Mouse (Mus musculus) embryonic facial prominence, embryonic 11.5 days (tissue): ENCODE results near the gene Cadps. TPM values are rescaled to one million over a fixed set of nuclear protein-coding genes. Genes with fewer than 3 reads are reported as not detected.

ENCODE experiments used
- ATAC-seq: fragments of 200-750 bp; cut with Nextera tagmentation; replicated peaks from 2 replicates; pipeline ENCODE4 v1.8.0; 2017; ENCODE audit warnings: low read depth; ENCODE audit not compliant: insufficient number of reproducible peaks, low FRiP score, low TSS enrichment
- DNase-seq: peaks from one replicate; pipeline ENCODE4 v3.0.0-alpha.2; 2015; ENCODE audit warnings: low spot score
- H3K27ac ChIP-seq: fragments of 300-500 bp; sonication (generic); replicated peaks from 2 replicates; pipeline ENCODE4 v1.5.1; 2014; ENCODE audit warnings: mild to moderate bottlenecking, low read depth, low read length, control low read depth
- H3K27me3 ChIP-seq: fragments of 300-500 bp; sonication (generic); 2 replicates; pipeline ENCODE4 v1.6.1; 2014; ENCODE audit warnings: mild to moderate bottlenecking, low read length, moderate library complexity, mixed read lengths; ENCODE audit not compliant: control insufficient read depth, insufficient read depth
- H3K36me3 ChIP-seq: fragments of 300-500 bp; sonication (generic); replicated peaks from 2 replicates; pipeline ENCODE4 v1.6.1; 2014; ENCODE audit warnings: low read depth, mild to moderate bottlenecking, low read length, moderate library complexity, mixed read lengths; ENCODE audit not compliant: control insufficient read depth, insufficient read depth
- H3K4me1 ChIP-seq: fragments of 300-500 bp; sonication (generic); 2 replicates; pipeline ENCODE4 v1.6.1; 2014; ENCODE audit warnings: low read length, mixed read lengths; ENCODE audit not compliant: control insufficient read depth, insufficient read depth
- H3K4me2 ChIP-seq: fragments of 300-500 bp; sonication (generic); 2 replicates; pipeline ENCODE4 v1.6.1; 2014; ENCODE audit warnings: low read depth, mild to moderate bottlenecking, control low read depth, low read length, moderate library complexity
- H3K4me3 ChIP-seq: fragments of 300-500 bp; sonication (generic); 2 replicates; pipeline ENCODE4 v1.5.1; 2014; ENCODE audit warnings: low read depth, low read length, control low read depth
- H3K9ac ChIP-seq: fragments of 300-500 bp; sonication (generic); replicated peaks from 2 replicates; pipeline ENCODE4 v1.6.1; 2014; ENCODE audit warnings: mild to moderate bottlenecking, control low read depth, low read length
- H3K9me3 ChIP-seq: fragments of 300-500 bp; sonication (generic); replicated peaks from 2 replicates; pipeline ENCODE4 v1.6.1; 2016; ENCODE audit warnings: mild to moderate bottlenecking, low read length, inconsistent platforms, mixed read lengths; ENCODE audit not compliant: control insufficient read depth
- WGBS: fragments of 180-500 bp; shearing (Covaris S2); extraction: QIAGEN DNeasy Blood & Tissue Kit; methylation state at CpG from one replicate; pipeline ENCODE4 v1.1.7; 2014; 5-methylcytosine and 5-hydroxymethylcytosine counted together
- polyA plus RNA-seq: library from polyadenylated mRNA; unstranded; fragments of >200 nt; fragmentation: Nextera tagmentation; extraction: Ambion mirVana; gene quantifications from 2 replicates; pipeline ENCODE4 v1.2.1, GENCODE M21; 2014

The Cadps gene
- polyA plus RNA-seq, 1 experiment from 2014 or later, result 5.3 TPM

DNA sequence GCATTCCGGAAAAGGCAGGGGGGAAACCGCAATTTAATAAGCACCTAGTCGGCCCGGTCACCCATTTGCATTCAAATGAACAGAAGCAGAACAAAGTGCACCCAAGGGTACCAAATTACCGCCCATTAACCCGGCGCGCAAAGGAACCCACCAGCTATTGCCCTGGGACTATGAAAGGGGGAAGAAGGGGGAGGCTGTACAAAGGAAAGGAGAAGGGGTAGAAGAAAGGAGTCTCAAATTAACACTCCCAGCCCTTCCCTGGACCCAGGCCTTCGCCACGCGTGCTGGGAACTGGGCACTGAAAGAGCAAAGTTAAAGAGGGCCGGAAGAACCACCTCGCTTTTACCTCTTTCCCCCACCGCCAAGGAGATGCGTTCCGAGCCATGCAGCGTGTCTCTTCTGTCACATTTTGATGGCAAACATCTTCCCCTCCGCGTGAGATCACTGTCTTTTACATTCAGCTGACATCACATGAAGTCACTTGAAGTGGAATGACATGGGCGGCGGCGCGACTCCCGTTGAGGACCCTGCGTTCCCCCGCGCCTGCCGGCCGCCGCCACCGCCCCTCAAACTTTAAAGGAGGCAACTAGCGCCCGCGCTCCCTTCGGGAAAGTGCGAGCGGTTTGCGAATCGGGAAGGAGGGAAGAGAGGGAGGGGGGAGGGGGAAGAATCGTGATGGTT is 477.5 kb downstream of the Cadps start:
- ATAC-seq (no peak), DNase-seq (peak; percentile 29)
- peak overlapping the region; percentile 18 for H3K4me3 ChIP-seq
- H3K4me1 ChIP-seq, result 0 out of 2 replicates have a peak, but pooled peaks cover 6% of the 10 kb centered on the region
- WGBS, result 0% methylated on average over 39 of the region's 40 CpGs
- no peak overlapping the region for H3K27ac ChIP-seq
- H3K4me2 ChIP-seq, result no peak overlapping the region
- H3K9me3 ChIP-seq, result no peaks in the 10 kb centered on the region
- no peaks in the 10 kb centered on the region for H3K36me3 ChIP-seq
- peaks cover 81% of the 10 kb centered on the region for H3K27me3 ChIP-seq
- no peak overlapping the region for H3K9ac ChIP-seq

DNA sequence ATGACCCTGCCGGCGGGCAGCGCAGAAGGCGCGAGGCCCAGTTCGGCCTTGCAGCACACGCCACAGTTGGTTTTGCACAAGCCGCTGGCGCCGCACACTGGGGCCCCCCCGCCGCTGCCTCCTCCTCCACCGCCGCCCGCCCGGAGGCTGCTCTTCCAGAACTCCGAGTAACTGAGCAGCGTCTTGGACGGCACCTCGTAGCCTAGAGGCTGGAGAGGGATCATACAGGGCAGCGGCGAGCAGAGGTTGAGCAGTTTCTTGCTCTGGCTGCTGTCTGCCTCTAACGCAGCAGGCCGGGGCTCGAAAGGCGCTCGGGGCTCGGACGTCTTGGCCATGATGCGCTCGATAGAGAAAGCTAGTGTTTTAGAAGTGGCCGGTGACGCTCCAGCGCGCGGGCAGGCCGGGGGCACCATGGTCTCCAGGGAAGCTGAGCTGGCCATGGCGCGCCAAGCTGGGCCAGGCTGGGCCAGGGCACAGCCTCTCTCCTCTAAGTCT is 478.1 kb downstream of the Cadps start:
- Histone ChIP-seq H3K4me1 (0 out of 2 replicates have a peak, but pooled peaks cover 6% of the 10 kb centered on the region), H3K27ac (no peak overlapping the region), H3K9me3 (no peaks in the 10 kb centered on the region), H3K4me2 (peak overlapping the region; percentile 21; the same call in 1 of the 2 replicates), H3K27me3 (peaks cover 84% of the 10 kb centered on the region), H3K36me3 (no peaks in the 10 kb centered on the region), H3K4me3 (peak overlapping the region; percentile 18), H3K9ac (peak overlapping the region; percentile 28; the same call in 1 of the 2 replicates)
- peak; percentile 42 for DNase-seq
- no peak for ATAC-seq
- under 1% methylated on average over 39 of the region's 39 CpGs for WGBS

DNA sequence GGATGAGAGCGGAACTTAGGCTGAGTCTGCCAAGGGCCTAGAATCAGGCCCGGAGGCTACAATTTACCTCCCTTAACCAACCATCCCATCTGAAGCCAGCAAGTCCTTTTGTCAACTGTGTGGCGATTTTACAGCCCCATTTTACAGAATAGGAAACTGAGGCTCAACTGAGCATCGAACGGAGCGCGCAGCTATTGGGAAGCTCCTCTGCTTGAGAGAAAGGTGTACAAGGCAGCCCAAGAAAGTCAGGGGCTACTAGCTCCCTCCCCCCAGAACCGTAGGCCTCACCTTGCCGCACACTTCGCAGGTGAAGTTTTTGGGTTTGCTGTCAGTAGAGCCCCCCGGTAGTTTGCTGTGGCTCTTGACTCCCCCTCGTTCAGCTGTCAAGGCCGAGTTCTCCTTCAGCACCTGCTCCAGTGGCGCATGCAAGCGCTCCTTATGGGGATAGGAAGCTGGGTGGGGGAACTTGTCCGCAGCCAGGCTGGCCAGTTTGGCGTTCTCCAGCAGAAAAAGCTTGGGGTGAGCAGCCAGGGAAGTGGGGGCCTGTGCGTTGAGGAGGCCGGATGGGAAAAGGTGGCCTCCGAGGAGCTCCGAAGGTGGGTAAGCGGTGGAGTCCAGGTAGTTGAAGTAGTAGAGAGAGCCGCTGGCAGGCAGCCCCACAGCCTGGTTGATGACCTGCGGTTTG is 478.7 kb downstream of the Cadps start:
- H3K9ac ChIP-seq, result peak overlapping the region; percentile 28; the same call in 1 of the 2 replicates
- H3K4me3 ChIP-seq, result peak overlapping the region; percentile 21
- no peak overlapping the region for H3K27ac ChIP-seq
- 2% methylated on average over 24 of the region's 24 CpGs for WGBS
- no peak for ATAC-seq
- peaks cover 85% of the 10 kb centered on the region for H3K27me3 ChIP-seq
- peak overlapping the region; percentile 21; the same call in 1 of the 2 replicates for H3K4me2 ChIP-seq
- H3K36me3 ChIP-seq, result no peaks in the 10 kb centered on the region
- no peaks in the 10 kb centered on the region for H3K9me3 ChIP-seq
- no peak for DNase-seq
- H3K4me1 ChIP-seq, result 0 out of 2 replicates have a peak, but pooled peaks cover 6% of the 10 kb centered on the region

DNA sequence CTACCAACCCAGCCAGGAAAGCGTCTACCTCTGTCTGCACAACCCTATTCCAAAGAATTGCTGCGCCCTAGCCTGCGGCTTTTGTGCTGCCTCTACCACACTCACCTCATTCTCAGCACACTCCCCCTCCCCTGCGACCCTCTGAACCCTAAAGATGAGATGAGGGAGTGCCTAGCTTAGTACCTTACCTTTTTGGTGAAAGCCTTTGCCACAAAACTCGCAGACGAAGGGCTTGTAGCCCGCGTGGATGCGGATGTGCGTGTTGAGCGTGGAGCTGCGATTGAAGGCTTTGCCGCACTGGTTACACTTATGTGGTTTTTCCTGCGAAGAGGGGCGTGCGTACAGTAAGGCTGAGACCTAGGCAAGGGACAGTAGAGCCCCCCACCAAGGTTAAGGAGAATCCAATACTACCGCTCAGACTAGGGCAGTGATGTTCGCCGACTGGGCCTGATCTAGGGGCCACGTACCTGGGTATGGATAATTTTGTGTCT is 479.4 kb downstream of the Cadps start:
- no peak overlapping the region; the same call in 1 of the 2 replicates for H3K9ac ChIP-seq
- ATAC-seq, result no peak
- H3K9me3 ChIP-seq, result no peaks in the 10 kb centered on the region
- WGBS, result 2% methylated on average over 20 of the region's 20 CpGs
- peaks cover 79% of the 10 kb centered on the region for H3K27me3 ChIP-seq
- H3K4me1 ChIP-seq, result 0 out of 2 replicates have a peak, but pooled peaks cover 6% of the 10 kb centered on the region
- peak overlapping the region; percentile 16; the same call in 1 of the 2 replicates for H3K4me2 ChIP-seq
- H3K27ac ChIP-seq, result no peak overlapping the region
- peak; percentile 48 for DNase-seq
- no peaks in the 10 kb centered on the region for H3K36me3 ChIP-seq
- H3K4me3 ChIP-seq, result peak overlapping the region; percentile 21

DNA sequence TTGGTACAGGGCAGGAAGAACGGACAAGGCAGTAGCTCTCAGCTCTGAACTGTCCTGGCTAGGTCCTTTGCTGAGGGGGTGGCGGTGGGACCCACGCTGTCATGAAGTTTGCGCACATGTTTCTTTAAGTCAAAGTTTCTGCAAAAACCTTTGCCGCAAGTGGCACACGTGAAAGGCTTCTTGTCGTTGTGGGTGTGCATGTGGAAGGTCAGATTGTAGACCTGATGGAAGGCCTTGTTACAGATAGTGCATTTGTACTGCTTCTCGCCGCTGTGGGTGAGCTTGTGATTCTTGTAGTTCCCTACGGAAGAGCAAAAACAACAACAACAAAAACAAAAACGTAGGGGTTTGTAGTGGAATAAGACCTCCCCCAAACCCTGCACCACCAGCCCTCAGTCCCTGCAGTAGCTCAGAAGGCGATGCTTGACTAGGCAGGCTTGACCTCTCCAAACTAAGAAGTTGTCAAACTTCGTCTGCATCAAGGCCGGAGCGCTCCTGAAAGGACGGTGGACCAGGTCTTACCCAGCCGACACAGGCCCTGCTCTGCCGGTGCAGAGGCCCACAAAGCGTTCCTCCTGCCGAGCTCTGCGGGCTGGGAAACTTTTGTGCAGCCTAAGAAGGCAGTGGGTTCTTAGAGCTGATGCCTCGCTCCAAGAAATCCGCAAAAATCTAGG is 480.3 kb downstream of the Cadps start:
- WGBS, result 1% methylated on average over 23 of the region's 23 CpGs
- no peaks in the 10 kb centered on the region for H3K36me3 ChIP-seq
- H3K27ac ChIP-seq, result no peak overlapping the region
- peaks cover 78% of the 10 kb centered on the region for H3K27me3 ChIP-seq
- H3K9me3 ChIP-seq, result no peaks in the 10 kb centered on the region
- H3K4me1 ChIP-seq, result peaks cover 6% of the 10 kb centered on the region; the same call in 1 of the 2 replicates
- peak; percentile 36 for DNase-seq
- no peak for ATAC-seq
- no peak overlapping the region for H3K4me2 ChIP-seq
- H3K9ac ChIP-seq, result no peak overlapping the region; the same call in 1 of the 2 replicates
- no peak overlapping the region for H3K4me3 ChIP-seq

DNA sequence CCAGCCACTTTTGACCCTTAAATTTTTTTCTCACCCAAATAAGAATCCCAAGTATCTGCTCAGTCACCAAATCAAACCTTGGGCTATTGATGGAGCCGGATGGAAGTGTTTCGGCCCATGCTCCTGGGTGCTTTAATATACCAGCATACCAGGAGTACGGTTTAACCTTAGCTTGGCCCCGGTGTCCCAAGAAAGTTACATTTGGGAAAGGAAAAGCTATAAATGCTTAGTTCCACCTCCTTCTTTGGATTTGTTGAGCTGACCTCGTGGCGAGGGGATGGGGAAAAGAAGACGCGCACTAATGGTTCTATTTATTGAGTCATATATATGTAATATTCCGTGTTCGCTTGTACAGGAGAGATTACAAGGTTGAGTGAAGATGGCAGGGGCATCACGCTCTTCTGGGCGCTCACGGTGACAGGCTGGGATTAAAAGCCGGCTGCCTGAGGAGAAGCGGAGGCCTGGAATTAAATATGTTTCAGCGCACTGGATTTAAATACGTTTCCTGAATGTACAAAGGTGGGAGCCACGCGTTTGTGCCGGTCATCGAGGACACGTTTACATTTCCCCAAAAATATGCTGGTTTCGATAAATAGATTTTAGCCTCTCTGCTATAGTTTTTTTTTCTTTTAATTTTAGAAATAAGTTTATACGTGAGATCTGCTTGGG is 481.0 kb downstream of the Cadps start:
- H3K9ac ChIP-seq, result no peak overlapping the region
- H3K36me3 ChIP-seq, result no peaks in the 10 kb centered on the region
- ATAC-seq, result no peak
- 2% methylated on average over 24 of the region's 24 CpGs for WGBS
- no peak overlapping the region for H3K27ac ChIP-seq
- no peak for DNase-seq
- H3K4me3 ChIP-seq, result no peak overlapping the region
- H3K27me3 ChIP-seq, result peaks cover 80% of the 10 kb centered on the region
- H3K9me3 ChIP-seq, result no peaks in the 10 kb centered on the region
- peaks cover 6% of the 10 kb centered on the region; the same call in 1 of the 2 replicates for H3K4me1 ChIP-seq
- H3K4me2 ChIP-seq, result no peak overlapping the region

DNA sequence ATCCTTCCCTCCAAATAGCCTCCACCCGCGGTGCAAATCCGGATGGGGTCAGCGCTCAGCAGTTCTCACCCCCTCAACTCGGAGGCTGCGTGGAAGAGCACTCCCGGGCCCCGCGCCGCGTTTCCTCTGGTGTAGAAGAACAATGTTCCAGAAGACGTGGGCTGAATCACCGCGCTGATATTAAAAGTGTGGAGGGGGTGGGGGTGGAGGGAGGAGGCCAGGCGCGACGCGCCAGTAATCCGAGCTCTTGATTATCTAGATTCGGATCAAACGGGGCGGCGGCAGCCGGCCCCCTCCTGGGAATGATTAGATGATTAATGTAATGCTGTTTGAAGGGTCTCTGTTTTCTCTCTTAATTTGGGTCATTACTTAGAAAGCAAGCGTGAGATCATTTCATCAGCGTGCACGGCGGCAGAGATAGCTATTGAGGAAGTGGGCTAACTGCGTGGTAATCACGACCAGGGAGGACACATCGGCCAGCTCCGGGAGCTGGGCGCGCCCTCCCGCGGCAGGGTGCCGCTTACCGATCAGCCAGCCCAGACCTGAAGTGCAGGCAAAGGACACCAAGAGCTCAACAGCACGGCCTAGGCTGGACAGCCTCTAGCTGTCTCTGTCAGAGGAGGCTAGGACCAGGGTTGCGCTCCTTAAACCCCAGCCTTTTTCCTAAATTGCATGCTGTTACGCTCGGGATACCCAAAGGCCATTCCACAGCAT is 481.6 kb downstream of the Cadps start:
- Histone ChIP-seq H3K27me3 (peaks cover 76% of the 10 kb centered on the region), H3K9ac (no peak overlapping the region), H3K4me2 (no peak overlapping the region), H3K27ac (no peak overlapping the region), H3K9me3 (no peaks in the 10 kb centered on the region), H3K36me3 (no peaks in the 10 kb centered on the region), H3K4me3 (no peak overlapping the region), H3K4me1 (peaks cover 6% of the 10 kb centered on the region; the same call in 1 of the 2 replicates)
- under 1% methylated on average over 42 of the region's 42 CpGs for WGBS
- DNase-seq, result peak; percentile 50
- peak; percentile 7; the same call in 1 of the 2 replicates for ATAC-seq
